Mouse (Mus musculus): ENCODE measurements around the gene Tex52. TPM values are rescaled to one million over a fixed set of nuclear protein-coding genes. Genes with fewer than 3 reads are reported as not detected.

Gene Tex52
- polyA plus RNA-seq, 1 experiment from 2014 or later = not detected

DNA sequence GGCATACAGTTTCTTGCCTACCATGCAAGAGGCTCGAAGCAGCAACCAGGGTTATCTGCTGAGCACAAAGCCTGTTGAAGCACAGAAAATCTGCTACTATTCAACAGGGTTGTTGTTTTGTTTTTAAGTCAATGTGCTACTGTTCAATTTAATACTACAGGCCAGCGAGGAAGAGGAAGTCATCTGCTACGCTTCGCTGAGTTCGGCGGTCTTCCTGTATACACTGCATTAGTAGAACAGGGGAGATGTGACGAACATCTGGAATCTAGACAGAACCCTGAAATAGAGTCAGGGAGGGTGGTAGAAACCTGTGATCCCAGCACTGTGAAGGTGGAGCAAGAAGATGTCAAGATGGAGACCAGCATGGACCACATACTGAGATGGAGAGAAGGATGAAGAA lies 8.5 kb downstream of the Tex52 start:
- WGBS (ENCODE audit: insufficient replicate concordance) = 65% methylated on average over 7 of the region's 7 CpGs
- Histone ChIP-seq H3K4me1 (no peaks in the 10 kb centered on the region), H3K4me2 (no peak overlapping the region), H3K4me3 (no peak overlapping the region), H3K9me3 (replicated peaks) (no peaks in the 10 kb centered on the region), H3K36me3 (no peaks in the 10 kb centered on the region), H3K27ac (no peak overlapping the region), H3K27me3 (replicated peaks) (no peaks in the 10 kb centered on the region), H3K9ac (no peak overlapping the region)
- no peak for ATAC-seq

DNA sequence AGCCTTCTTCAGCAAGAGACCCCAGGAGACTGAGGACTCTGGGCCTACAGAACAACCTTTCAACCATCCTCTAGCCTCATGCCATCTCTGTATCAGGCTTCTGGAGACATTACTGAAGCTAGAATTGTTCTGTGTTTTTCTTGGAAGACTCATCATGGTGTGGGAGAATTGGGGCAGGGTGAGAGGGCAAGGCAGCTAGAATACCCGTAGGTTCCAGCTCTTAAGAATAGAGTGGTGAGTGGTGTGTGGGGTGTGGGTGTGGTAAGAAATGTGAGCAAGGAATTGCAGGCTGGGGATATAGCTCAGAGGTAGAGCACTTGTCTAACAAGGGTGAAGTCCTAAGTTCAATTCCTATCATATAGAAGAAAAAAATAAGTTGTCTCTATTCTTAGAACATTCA lies 9.8 kb downstream of the Tex52 start:
- ATAC-seq = no peak
- whole genome bisulfite sequencing (ENCODE audit: insufficient replicate concordance) = 46% methylated on average over 1 of the region's 1 CpGs
- Histone ChIP-seq H3K4me1 (no peaks in the 10 kb centered on the region), H3K4me2 (no peak overlapping the region), H3K27me3 (replicated peaks) (no peaks in the 10 kb centered on the region), H3K27ac (no peak overlapping the region), H3K4me3 (no peak overlapping the region), H3K9ac (no peak overlapping the region), H3K9me3 (replicated peaks) (no peaks in the 10 kb centered on the region), H3K36me3 (no peaks in the 10 kb centered on the region)

DNA sequence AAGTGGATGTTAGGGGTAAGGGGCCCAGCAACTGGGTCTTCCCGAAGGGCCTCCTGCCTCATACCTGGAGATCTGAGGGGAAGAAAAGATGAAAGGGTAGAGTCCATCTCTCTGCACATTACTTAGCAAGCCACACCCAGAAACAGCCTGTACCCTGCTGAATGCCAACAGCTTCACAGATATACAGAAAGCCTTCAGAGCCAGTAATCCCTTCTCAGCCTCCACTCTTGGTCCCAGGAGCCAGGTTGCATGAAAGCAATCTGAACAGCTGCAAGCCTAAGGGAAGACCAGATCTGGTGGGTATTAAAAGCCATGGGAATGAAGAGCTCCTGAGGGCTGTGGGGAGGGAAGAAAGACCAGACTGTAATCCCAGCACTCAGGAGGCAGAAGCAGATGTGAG lies 13.9 kb downstream of the Tex52 start:
- no peak overlapping the region for H3K4me2 ChIP-seq
- no peak for ATAC-seq
- no peak overlapping the region for H3K27ac ChIP-seq

DNA sequence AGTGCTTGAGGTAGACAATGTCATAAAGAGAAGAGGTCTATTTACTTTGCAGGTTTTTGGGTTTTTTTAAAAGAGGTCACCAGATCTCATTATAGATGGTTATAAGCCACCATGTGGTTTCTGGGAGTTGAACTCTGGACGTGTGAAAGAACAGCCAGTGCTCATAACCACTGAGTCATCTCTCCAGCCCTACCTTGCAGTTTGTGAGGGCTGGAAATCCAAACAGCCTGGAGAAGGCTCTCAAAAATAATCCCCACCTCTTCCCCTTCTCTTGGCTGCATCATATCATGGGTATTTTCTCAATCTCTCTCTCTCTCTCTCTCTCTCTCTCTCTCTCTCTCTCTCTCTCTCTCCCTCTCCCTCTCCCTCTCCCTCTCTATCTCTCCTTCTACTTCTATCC lies 15.4 kb downstream of the Tex52 start:
- H3K9me3 ChIP-seq (replicated peaks) = no peaks in the 10 kb centered on the region
- no peak overlapping the region for H3K4me3 ChIP-seq
- no peak overlapping the region for H3K4me2 ChIP-seq
- WGBS (ENCODE audit: insufficient replicate concordance) = 22% methylated on average over 1 of the region's 1 CpGs
- no peaks in the 10 kb centered on the region for H3K27me3 ChIP-seq (replicated peaks)
- H3K27ac ChIP-seq = no peak overlapping the region
- no peak for ATAC-seq
- H3K9ac ChIP-seq = no peak overlapping the region
- no peaks in the 10 kb centered on the region for H3K36me3 ChIP-seq
- H3K4me1 ChIP-seq = no peaks in the 10 kb centered on the region

More for the DNA sequence above, 13.9 kb downstream of the Tex52 start:
- Histone ChIP-seq H3K9ac (no peak overlapping the region), H3K4me1 (no peaks in the 10 kb centered on the region), H3K36me3 (no peaks in the 10 kb centered on the region), H3K9me3 (replicated peaks) (no peaks in the 10 kb centered on the region), H3K27me3 (replicated peaks) (no peaks in the 10 kb centered on the region), H3K4me3 (no peak overlapping the region)
- 65% methylated on average over 1 of the region's 1 CpGs for WGBS (ENCODE audit: insufficient replicate concordance)

DNA sequence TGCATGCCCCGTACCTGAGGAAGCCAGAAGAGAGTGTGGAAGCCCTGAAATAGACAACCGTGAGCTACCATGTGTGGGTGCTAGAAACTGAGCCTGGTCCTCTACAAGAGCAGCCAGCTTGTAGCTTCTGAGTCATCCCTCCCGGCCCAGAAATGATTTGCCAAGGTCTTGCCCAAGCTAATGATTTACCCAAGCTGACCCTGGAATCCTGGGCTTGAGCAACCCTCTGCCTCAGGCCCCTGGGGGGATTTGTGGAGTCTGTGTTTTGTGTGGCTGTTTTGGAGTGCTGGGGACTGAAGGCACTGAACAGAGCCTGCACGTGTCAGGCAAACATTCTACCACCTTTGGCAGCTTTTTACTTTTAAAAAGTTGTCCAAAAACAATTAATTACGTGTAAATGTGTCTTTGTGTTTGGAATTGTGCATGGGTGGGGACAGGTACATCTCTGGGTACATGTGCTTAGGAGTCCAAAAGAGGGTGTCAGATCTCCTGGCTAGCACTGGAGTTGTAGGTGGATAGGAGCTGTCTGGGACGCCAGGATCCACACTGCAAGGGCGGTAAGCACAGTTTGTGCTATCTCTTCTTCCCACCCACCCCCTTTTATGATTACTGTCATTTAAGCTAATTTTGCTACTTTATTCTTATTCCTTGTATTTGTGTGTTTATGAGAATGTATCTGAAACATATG lies 22.5 kb downstream of the Tex52 start:
- H3K27ac ChIP-seq = no peak overlapping the region; the same call in 1 of the 2 replicates
- no peaks in the 10 kb centered on the region for H3K27me3 ChIP-seq (replicated peaks)
- no peak overlapping the region for H3K9ac ChIP-seq
- H3K4me3 ChIP-seq = no peak overlapping the region
- no peaks in the 10 kb centered on the region for H3K36me3 ChIP-seq
- H3K9me3 ChIP-seq (replicated peaks) = no peaks in the 10 kb centered on the region
- no peak overlapping the region for H3K4me2 ChIP-seq
- H3K4me1 ChIP-seq = 0 out of 2 replicates have a peak, but pooled peaks cover 4% of the 10 kb centered on the region
- peak; percentile 63 for ATAC-seq
- 52% methylated on average over 7 of the region's 7 CpGs for WGBS (ENCODE audit: insufficient replicate concordance)

DNA sequence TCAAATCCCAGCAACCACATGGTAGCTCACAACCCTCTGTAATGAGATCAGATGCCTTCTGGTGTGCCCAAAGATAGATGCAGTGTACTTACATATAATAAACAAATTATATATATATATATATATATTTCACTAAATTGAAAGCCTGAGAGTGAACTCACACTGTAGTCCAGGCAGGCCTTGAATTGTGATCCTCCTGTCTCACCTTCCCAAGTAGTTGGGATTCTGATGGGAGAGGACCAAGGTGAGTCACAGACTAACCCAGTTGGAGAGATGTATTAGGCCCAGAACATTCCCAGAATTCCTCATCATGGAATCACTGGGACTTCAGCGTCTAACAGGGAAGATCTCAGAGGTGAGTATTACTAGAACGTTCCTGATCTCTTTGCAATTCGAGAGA lies 23.7 kb downstream of the Tex52 start, which contains the start of gene Nrip2:
Nrip2 (plus strand) TSS at position 301 of the 400 bp plus-strand sequence.
- no peaks in the 10 kb centered on the region for H3K27me3 ChIP-seq (replicated peaks)
- 59% methylated on average over 3 of the region's 3 CpGs for WGBS (ENCODE audit: insufficient replicate concordance)
- H3K4me3 ChIP-seq = no peak within 1 kb of the TSS
- no peak for ATAC-seq
- H3K4me1 ChIP-seq = 0 out of 2 replicates have a peak, but pooled peaks cover 4% of the 10 kb centered on the region
- H3K9ac ChIP-seq = no peak within 1 kb of the TSS
- H3K9me3 ChIP-seq (replicated peaks) = no peaks in the 10 kb centered on the region
- H3K27ac ChIP-seq = peak within 1 kb of the TSS; percentile 17; the same call in 1 of the 2 replicates
- no peaks in the 10 kb centered on the region for H3K36me3 ChIP-seq
- H3K4me2 ChIP-seq = peak within 1 kb of the TSS; percentile 31

DNA sequence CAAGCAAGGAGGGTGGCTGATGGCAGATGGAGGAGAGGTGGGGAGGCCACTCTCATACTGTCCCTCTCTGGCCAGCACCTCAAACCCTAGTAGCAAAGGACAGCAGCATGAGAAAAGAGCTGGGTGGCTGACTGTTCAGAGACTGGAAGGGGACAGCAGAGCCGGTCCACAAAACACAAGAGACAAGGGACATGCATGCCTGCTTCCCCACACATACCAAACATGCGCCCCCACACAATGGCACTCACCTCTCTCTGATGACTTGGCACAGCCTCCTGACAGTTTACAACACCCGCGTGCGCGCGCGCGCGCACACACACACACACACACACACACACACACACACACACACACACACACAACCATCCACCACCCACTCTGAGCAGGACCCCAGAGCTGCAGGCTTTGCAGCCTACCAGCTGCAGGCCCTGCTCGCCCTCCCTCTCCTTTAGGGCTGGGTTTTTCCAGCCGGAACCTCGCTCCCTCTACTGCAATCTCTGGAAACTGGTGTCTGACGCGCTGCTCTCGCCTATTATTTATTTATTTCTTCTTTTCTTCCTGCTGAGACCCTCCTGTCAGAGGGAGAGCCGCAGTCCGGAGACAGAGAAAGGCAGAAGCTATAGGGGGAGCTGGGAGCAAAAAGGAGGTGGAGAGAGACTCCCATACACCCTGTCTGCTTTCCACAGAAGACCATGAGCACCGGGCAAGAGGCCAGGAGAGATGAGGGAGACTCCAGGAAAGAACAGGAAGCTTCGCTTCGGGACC lies 24.3 kb downstream of the Tex52 start:
- Histone ChIP-seq H3K36me3 (no peaks in the 10 kb centered on the region), H3K9me3 (replicated peaks) (no peaks in the 10 kb centered on the region), H3K27me3 (replicated peaks) (no peaks in the 10 kb centered on the region), H3K9ac (no peak overlapping the region), H3K4me1 (0 out of 2 replicates have a peak, but pooled peaks cover 4% of the 10 kb centered on the region), H3K4me3 (no peak overlapping the region), H3K4me2 (peak overlapping the region; percentile 31), H3K27ac (no peak overlapping the region)
- WGBS (ENCODE audit: insufficient replicate concordance) = 63% methylated on average over 21 of the region's 21 CpGs
- ATAC-seq = no peak; the same call in 1 of the 2 replicates

DNA sequence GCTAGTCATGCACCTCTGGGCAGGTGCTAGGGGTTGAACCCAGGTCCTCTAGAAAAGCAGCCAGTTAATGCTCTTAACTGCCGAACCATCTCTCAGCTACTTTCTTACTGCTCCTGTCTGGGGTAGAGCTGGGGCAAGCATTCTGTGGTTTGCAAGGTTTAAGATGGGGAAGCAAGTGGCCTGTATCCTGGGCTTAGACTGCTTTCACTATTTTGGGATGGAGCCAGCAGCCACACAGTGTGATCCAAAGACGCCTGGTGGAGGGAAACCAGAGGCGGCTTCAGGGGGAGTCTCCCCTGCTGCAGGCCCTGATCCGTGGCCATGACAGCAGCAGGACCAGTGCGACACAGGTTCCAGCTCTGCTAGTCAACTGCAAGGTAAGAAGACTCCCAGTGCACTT lies 29.5 kb downstream of the Tex52 start:
- H3K4me2 ChIP-seq = no peak overlapping the region
- peaks cover 34% of the 10 kb centered on the region for H3K36me3 ChIP-seq
- 0 out of 2 replicates have a peak, but pooled peaks cover 4% of the 10 kb centered on the region for H3K4me1 ChIP-seq
- WGBS (ENCODE audit: insufficient replicate concordance) = 60% methylated on average over 5 of the region's 5 CpGs
- H3K9ac ChIP-seq = no peak overlapping the region
- H3K27me3 ChIP-seq (replicated peaks) = no peaks in the 10 kb centered on the region
- no peak for ATAC-seq
- H3K4me3 ChIP-seq = no peak overlapping the region
- no peaks in the 10 kb centered on the region for H3K9me3 ChIP-seq (replicated peaks)
- H3K27ac ChIP-seq = no peak overlapping the region

DNA sequence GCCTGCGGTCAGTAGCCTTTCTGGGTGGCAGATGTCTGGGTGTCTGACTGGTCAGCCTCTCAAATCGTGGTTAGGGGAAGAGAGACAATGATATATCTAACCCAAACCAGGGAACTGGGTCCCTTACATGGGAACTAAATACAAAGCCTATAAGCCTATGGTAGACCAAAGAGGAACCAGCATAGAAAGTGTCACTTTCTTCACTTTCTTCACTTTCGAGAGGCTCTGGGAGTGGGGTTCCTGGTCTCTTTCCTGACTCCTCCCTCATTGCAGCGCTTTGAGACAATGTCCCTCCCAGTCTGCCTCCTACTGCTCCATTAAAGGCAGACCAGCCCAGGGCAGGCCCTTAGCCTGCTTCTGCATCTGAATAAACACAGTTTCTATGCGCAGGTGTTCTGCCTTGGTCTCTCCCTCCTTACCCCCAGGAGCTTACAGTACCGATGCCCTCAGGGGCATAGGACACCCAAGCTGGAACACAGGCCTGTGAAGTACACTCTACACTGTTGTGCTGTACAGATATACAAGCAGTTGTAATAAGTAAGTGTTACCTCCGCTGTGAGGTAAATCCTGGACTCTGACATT lies 33.4 kb downstream of the Tex52 start:
- Histone ChIP-seq H3K9ac (no peak overlapping the region), H3K27me3 (replicated peaks) (no peaks in the 10 kb centered on the region), H3K4me3 (no peak overlapping the region), H3K27ac (no peak overlapping the region), H3K4me1 (no peaks in the 10 kb centered on the region), H3K9me3 (replicated peaks) (no peaks in the 10 kb centered on the region), H3K4me2 (no peak overlapping the region), H3K36me3 (peaks cover 73% of the 10 kb centered on the region)
- ATAC-seq = no peak
- WGBS (ENCODE audit: insufficient replicate concordance) = 76% methylated on average over 7 of the region's 7 CpGs

DNA sequence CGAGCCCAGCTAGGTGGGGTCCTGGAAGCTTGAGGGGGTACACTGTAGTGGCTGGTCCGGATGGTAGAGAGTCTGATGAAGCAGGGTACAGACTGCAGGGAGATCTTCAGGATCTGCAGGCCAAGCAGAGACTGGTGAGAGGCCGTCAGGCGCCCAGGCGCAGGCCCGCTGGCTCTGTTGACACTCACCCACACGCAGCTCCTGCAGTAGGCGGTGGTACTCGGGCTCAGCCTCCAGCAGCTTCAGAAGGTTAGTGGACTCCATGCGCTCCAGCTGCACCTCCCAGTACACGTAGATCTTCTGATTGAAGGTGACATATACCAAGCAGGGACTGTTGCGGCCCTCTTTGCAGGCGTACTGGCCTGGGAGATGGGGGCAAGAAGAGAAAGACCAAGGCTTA lies 35.0 kb downstream of the Tex52 start:
- no peak overlapping the region for H3K27ac ChIP-seq
- WGBS (ENCODE audit: insufficient replicate concordance) = 86% methylated on average over 13 of the region's 13 CpGs
- H3K4me3 ChIP-seq = no peak overlapping the region
- ATAC-seq = no peak
- H3K36me3 ChIP-seq = peaks cover 83% of the 10 kb centered on the region
- no peaks in the 10 kb centered on the region for H3K9me3 ChIP-seq (replicated peaks)
- H3K4me2 ChIP-seq = no peak overlapping the region
- H3K9ac ChIP-seq = no peak overlapping the region
- H3K27me3 ChIP-seq (replicated peaks) = no peaks in the 10 kb centered on the region
- no peaks in the 10 kb centered on the region for H3K4me1 ChIP-seq

DNA sequence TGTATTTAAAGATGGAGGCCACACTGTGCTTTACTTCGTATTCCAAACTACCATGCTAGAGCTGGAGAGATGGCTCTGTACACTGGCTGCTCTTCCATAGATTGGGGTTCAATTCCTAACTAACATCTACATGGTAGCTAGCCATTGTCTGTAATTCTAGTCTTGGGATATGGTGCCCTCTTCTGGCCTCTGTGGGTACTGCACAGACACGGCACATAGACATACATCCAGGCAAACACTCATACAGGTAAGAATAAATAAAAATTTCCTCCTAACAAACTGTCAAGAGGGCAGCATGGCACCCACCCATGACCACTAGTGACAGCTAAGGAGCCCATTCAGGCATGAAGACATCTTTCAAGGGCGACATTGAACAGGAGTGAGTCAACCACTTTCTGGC lies 35.9 kb downstream of the Tex52 start:
- Histone ChIP-seq H3K4me2 (no peak overlapping the region), H3K4me1 (no peaks in the 10 kb centered on the region), H3K27ac (no peak overlapping the region), H3K9me3 (replicated peaks) (no peaks in the 10 kb centered on the region), H3K9ac (no peak overlapping the region), H3K4me3 (no peak overlapping the region), H3K36me3 (peaks cover 85% of the 10 kb centered on the region), H3K27me3 (replicated peaks) (no peaks in the 10 kb centered on the region)
- WGBS (ENCODE audit: insufficient replicate concordance) = 15% methylated on average over 3 of the region's 3 CpGs
- ATAC-seq = 0 out of 2 replicates have a peak, but pooled peaks have one; percentile 35

DNA sequence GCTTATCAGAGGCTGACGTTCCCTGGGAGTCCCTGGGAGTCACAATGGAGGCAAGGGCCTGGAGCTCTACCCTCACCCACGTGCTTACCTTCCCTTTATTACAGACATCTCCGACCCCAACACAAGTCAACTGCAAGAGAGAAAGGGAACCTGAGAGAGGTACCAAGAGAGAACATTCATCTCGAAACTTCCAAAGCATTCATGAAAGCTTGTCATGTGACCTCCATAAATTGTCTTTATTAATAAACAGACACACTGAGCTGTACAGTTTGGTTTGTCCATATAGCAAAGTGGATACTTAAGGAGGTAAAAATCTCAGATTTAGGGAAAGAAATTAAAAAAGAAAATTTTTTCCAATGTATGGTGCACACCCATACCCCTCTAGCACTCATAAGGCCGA lies 40.9 kb downstream of the Tex52 start:
- Histone ChIP-seq H3K4me3 (no peak overlapping the region), H3K27ac (no peak overlapping the region), H3K36me3 (peaks cover 57% of the 10 kb centered on the region), H3K9ac (no peak overlapping the region), H3K4me1 (0 out of 2 replicates have a peak, but pooled peaks cover 5% of the 10 kb centered on the region), H3K4me2 (no peak overlapping the region), H3K27me3 (replicated peaks) (no peaks in the 10 kb centered on the region), H3K9me3 (replicated peaks) (no peaks in the 10 kb centered on the region)
- WGBS (ENCODE audit: insufficient replicate concordance) = 73% methylated on average over 5 of the region's 5 CpGs
- no peak for ATAC-seq
